Mouse (Mus musculus) stomach, embryonic 15.5 days (tissue): Measurements from ENCODE around the gene Atat1. TPM values are rescaled to one million over a fixed set of nuclear protein-coding genes. Genes with fewer than 3 reads are reported as not detected.

Experiments
- ATAC-seq: fragments of 200-750 bp; cut with Nextera tagmentation; 2 replicates; pipeline ENCODE4 v1.8.0; 2017; ENCODE audit warnings: low read depth, moderate number of reproducible peaks, moderate TSS enrichment; ENCODE audit not compliant: insufficient read depth, low FRiP score
- H3K27ac ChIP-seq: fragments of 300-500 bp; sonication (generic); 2 replicates; pipeline ENCODE4 v1.5.1; 2015; ENCODE audit warnings: mild to moderate bottlenecking, inconsistent platforms
- H3K27me3 ChIP-seq: fragments of 300-500 bp; sonication (generic); replicated peaks from 2 replicates; pipeline ENCODE4 v1.6.1; 2015; ENCODE audit warnings: inconsistent platforms
- H3K36me3 ChIP-seq: fragments of 300-500 bp; sonication (generic); 2 replicates; pipeline ENCODE4 v1.6.1; 2015; ENCODE audit warnings: inconsistent platforms
- H3K4me1 ChIP-seq: fragments of 300-500 bp; sonication (generic); 2 replicates; pipeline ENCODE4 v1.6.1; 2015; ENCODE audit warnings: inconsistent platforms
- H3K4me2 ChIP-seq: fragments of 300-500 bp; sonication (generic); 2 replicates; pipeline ENCODE4 v1.6.1; 2015; ENCODE audit warnings: mild to moderate bottlenecking, inconsistent platforms
- H3K4me3 ChIP-seq: fragments of 300-500 bp; sonication (generic); replicated peaks from 2 replicates; pipeline ENCODE4 v1.5.1; 2015; ENCODE audit warnings: inconsistent platforms
- H3K9ac ChIP-seq: fragments of 300-500 bp; sonication (generic); 2 replicates; pipeline ENCODE4 v1.6.1; 2015; ENCODE audit warnings: inconsistent platforms
- H3K9me3 ChIP-seq: fragments of 300-500 bp; sonication (generic); 2 replicates; pipeline ENCODE4 v1.6.1; 2016; ENCODE audit warnings: inconsistent platforms
- WGBS: fragments of 180-500 bp; shearing (Covaris S2); methylation state at CpG from one replicate; pipeline ENCODE4 v1.1.7; 2015; 5-methylcytosine and 5-hydroxymethylcytosine counted together
- polyA plus RNA-seq: library from polyadenylated mRNA; unstranded; fragments of >200 nt; fragmentation: Nextera tagmentation; extraction: Ambion mirVana; gene quantifications from 2 replicates; pipeline ENCODE4 v1.2.1, GENCODE M21; 2015

The Atat1 gene
- polyA plus RNA-seq, 1 experiment from 2014 or later, result 53.2 TPM

- under 1% methylated on average over 67 of the region's 86 CpGs for WGBS
- peaks cover 14% of the 10 kb centered on the region for H3K36me3 ChIP-seq
Observed at GRCm38 (mm10) chr17:35896781-35897643, 12.9 kb downstream of the Atat1 start, which contains the start of gene 2310061I04Rik. 2310061I04Rik (minus strand) TSS chr17:35897431.

GRCm38 (mm10) chr17:35887725-35888124, 22.1 kb downstream of the Atat1 start:
- no peaks in the 10 kb centered on the region for H3K9me3 ChIP-seq
- H3K27me3 ChIP-seq, result no peaks in the 10 kb centered on the region
- peaks cover 66% of the 10 kb centered on the region for H3K36me3 ChIP-seq
- WGBS, result 93% methylated on average over 11 of the region's 17 CpGs
- H3K4me1 ChIP-seq, result no peaks in the 10 kb centered on the region
- H3K4me3 ChIP-seq, result no peak overlapping the region
- no peak for ATAC-seq
- no peak overlapping the region for H3K27ac ChIP-seq
- H3K9ac ChIP-seq, result no peak overlapping the region
- no peak overlapping the region for H3K4me2 ChIP-seq

More at GRCm38 (mm10) chr17:35896781-35897643, 12.9 kb downstream of the Atat1 start, which contains the start of gene 2310061I04Rik:
- peak within 1 kb of the TSS; percentile 87 for H3K27ac ChIP-seq
- H3K4me3 ChIP-seq, result peak within 1 kb of the TSS; percentile 68
- peak within 1 kb of the TSS; percentile 97 for H3K4me2 ChIP-seq
- H3K4me1 ChIP-seq, result peaks cover 15% of the 10 kb centered on the region
- no peaks in the 10 kb centered on the region for H3K27me3 ChIP-seq
- H3K9me3 ChIP-seq, result no peaks in the 10 kb centered on the region
- peak; percentile 92 for ATAC-seq
- H3K9ac ChIP-seq, result peak within 1 kb of the TSS; percentile 58

GRCm38 (mm10) chr17:35883777-35884176, 26.1 kb downstream of the Atat1 start:
- H3K9me3 ChIP-seq, result no peaks in the 10 kb centered on the region
- H3K9ac ChIP-seq, result no peak overlapping the region
- ATAC-seq, result no peak
- H3K27me3 ChIP-seq, result no peaks in the 10 kb centered on the region
- H3K27ac ChIP-seq, result no peak overlapping the region
- H3K4me3 ChIP-seq, result no peak overlapping the region
- WGBS, result 93% methylated on average over 14 of the region's 14 CpGs
- 0 out of 2 replicates have a peak, but pooled peaks cover 9% of the 10 kb centered on the region for H3K4me1 ChIP-seq
- H3K4me2 ChIP-seq, result no peak overlapping the region
- peaks cover 53% of the 10 kb centered on the region for H3K36me3 ChIP-seq

- WGBS, result 90% methylated on average over 17 of the region's 17 CpGs
- Histone ChIP-seq H3K27me3 (no peaks in the 10 kb centered on the region), H3K4me1 (0 out of 2 replicates have a peak, but pooled peaks cover 9% of the 10 kb centered on the region), H3K27ac (no peak overlapping the region), H3K36me3 (peaks cover 45% of the 10 kb centered on the region), H3K9ac (no peak overlapping the region), H3K4me3 (no peak overlapping the region), H3K9me3 (no peaks in the 10 kb centered on the region), H3K4me2 (no peak overlapping the region)
- ATAC-seq, result no peak
Observed at GRCm38 (mm10) chr17:35882924-35883323, 27.0 kb downstream of the Atat1 start.

GRCm38 (mm10) chr17:35879245-35880057, 30.4 kb downstream of the Atat1 start, which contains the start of gene Dhx16:
Dhx16 (plus strand) TSS chr17:35879819.
- no peaks in the 10 kb centered on the region for H3K9me3 ChIP-seq

GRCm38 (mm10) chr17:35874721-35875120, 35.2 kb downstream of the Atat1 start:
- ATAC-seq, result no peak
- Histone ChIP-seq H3K4me3 (no peak overlapping the region), H3K4me2 (no peak overlapping the region), H3K27ac (no peak overlapping the region), H3K9ac (no peak overlapping the region), H3K9me3 (no peaks in the 10 kb centered on the region), H3K4me1 (peaks cover 18% of the 10 kb centered on the region), H3K36me3 (0 out of 2 replicates have a peak, but pooled peaks cover 3% of the 10 kb centered on the region), H3K27me3 (no peaks in the 10 kb centered on the region)
- WGBS, result 84% methylated on average over 6 of the region's 6 CpGs

More at GRCm38 (mm10) chr17:35879245-35880057, 30.4 kb downstream of the Atat1 start, which contains the start of gene Dhx16:
- ATAC-seq, result peak; percentile 93
- Histone ChIP-seq H3K36me3 (peaks cover 28% of the 10 kb centered on the region), H3K4me1 (0 out of 2 replicates have a peak, but pooled peaks cover 9% of the 10 kb centered on the region), H3K27me3 (no peaks in the 10 kb centered on the region), H3K4me3 (peak within 1 kb of the TSS; percentile 85), H3K27ac (peak within 1 kb of the TSS; percentile 71), H3K9ac (peak within 1 kb of the TSS; percentile 88), H3K4me2 (peak within 1 kb of the TSS; percentile 64)
- 5% methylated on average over 66 of the region's 66 CpGs for WGBS

GRCm38 (mm10) chr17:35873774-35874519, 35.9 kb downstream of the Atat1 start:
- no peaks in the 10 kb centered on the region for H3K27me3 ChIP-seq
- H3K9ac ChIP-seq, result no peak overlapping the region
- WGBS, result 26% methylated on average over 21 of the region's 21 CpGs
- ATAC-seq, result 0 out of 2 replicates have a peak, but pooled peaks have one; percentile 50
- no peaks in the 10 kb centered on the region for H3K9me3 ChIP-seq
- 0 out of 2 replicates have a peak, but pooled peaks cover 3% of the 10 kb centered on the region for H3K36me3 ChIP-seq
- no peak overlapping the region for H3K4me2 ChIP-seq
- H3K4me3 ChIP-seq, result no peak overlapping the region
- H3K4me1 ChIP-seq, result peaks cover 24% of the 10 kb centered on the region
- peak overlapping the region; percentile 27; the same call in 1 of the 2 replicates for H3K27ac ChIP-seq

- Histone ChIP-seq H3K9me3 (no peaks in the 10 kb centered on the region), H3K4me3 (peak overlapping the region; percentile 57), H3K36me3 (0 out of 2 replicates have a peak, but pooled peaks cover 2% of the 10 kb centered on the region), H3K27ac (peak overlapping the region; percentile 98), H3K27me3 (no peaks in the 10 kb centered on the region), H3K9ac (no peak overlapping the region), H3K4me2 (peak overlapping the region; percentile 93), H3K4me1 (peaks cover 37% of the 10 kb centered on the region)
- ATAC-seq, result no peak
- WGBS, result 64% methylated on average over 8 of the region's 8 CpGs
Observed at GRCm38 (mm10) chr17:35870884-35871696, 38.8 kb downstream of the Atat1 start.

GRCm38 (mm10) chr17:35870151-35870883, 39.6 kb downstream of the Atat1 start:
- Histone ChIP-seq H3K27ac (peak overlapping the region; percentile 98), H3K27me3 (no peaks in the 10 kb centered on the region), H3K4me1 (peaks cover 38% of the 10 kb centered on the region), H3K4me2 (peak overlapping the region; percentile 93), H3K36me3 (no peaks in the 10 kb centered on the region), H3K9me3 (no peaks in the 10 kb centered on the region), H3K9ac (no peak overlapping the region), H3K4me3 (peak overlapping the region; percentile 57)
- 0 out of 2 replicates have a peak, but pooled peaks have one; percentile 3 for ATAC-seq
- WGBS, result 44% methylated on average over 9 of the region's 9 CpGs
